Mouse (Mus musculus) MEL (cell line): ENCODE results near the gene Cdca5.

Source experiments
- CTCF ChIP-seq, 3 experiments: IDR thresholded peaks in 2 of 3; conservative IDR thresholded peaks in 1 of 3; 2 replicates each; pipeline ENCODE4 v1.5.1; 2011 to 2012; ENCODE audit warnings: low read length in 3 of 3, low read depth in 2 of 3, mild to moderate bottlenecking in 2 of 3, improper control_type of control experiment in 1 of 3, inconsistent platforms in 1 of 3, mixed read lengths in 1 of 3, moderate library complexity in 1 of 3; ENCODE audit not compliant: control insufficient read depth in 1 of 3, insufficient read depth in 1 of 3, poor library complexity in 1 of 3, severe bottlenecking in 1 of 3
- E2F4 ChIP-seq: IDR thresholded peaks from 2 replicates; pipeline ENCODE4 v1.6.1; 2011; ENCODE audit warnings: low read depth, low read length, improper control_type of control experiment, borderline replicate concordance
- JUND ChIP-seq: IDR thresholded peaks from 2 replicates; pipeline ENCODE4 v1.6.1; 2011; ENCODE audit warnings: low read depth, mild to moderate bottlenecking, improper control_type of control experiment, low read length
- KAT2A ChIP-seq: conservative IDR thresholded peaks from 2 replicates; pipeline ENCODE4 v1.6.1; 2012; ENCODE audit warnings: low read depth, low read length, improper control_type of control experiment, inconsistent platforms
- MAFK ChIP-seq: IDR thresholded peaks from 2 replicates; pipeline ENCODE4 v1.6.1; 2011; ENCODE audit warnings: low read depth, mild to moderate bottlenecking, low read length, improper control_type of control experiment, borderline replicate concordance
- MAX ChIP-seq: IDR thresholded peaks from 2 replicates; pipeline ENCODE4 v1.6.1; 2011; ENCODE audit warnings: low read length, improper control_type of control experiment
- MYC ChIP-seq: IDR thresholded peaks from 2 replicates; pipeline ENCODE4 v1.6.1; 2011; ENCODE audit warnings: low read depth, mild to moderate bottlenecking, low read length, improper control_type of control experiment, moderate library complexity
- POLR2A ChIP-seq, 2 experiments: IDR thresholded peaks; 2 replicates each; pipeline ENCODE4 v1.6.1; 2011 to 2012; ENCODE audit warnings: low read length in 2 of 2, mild to moderate bottlenecking in 2 of 2, control low read depth in 1 of 2, improper control_type of control experiment in 1 of 2, low read depth in 1 of 2, moderate library complexity in 1 of 2; ENCODE audit not compliant: control insufficient read depth in 1 of 2, insufficient read depth in 1 of 2, poor library complexity in 1 of 2
- POLR2AphosphoS2 ChIP-seq: IDR thresholded peaks from 2 replicates; pipeline ENCODE4 v1.6.1; 2011; ENCODE audit warnings: low read length, improper control_type of control experiment
- SMC3 ChIP-seq: IDR thresholded peaks from 2 replicates; pipeline ENCODE4 v1.6.1; 2011; ENCODE audit warnings: low read depth, low read length, improper control_type of control experiment
- TBP ChIP-seq: IDR thresholded peaks from 2 replicates; pipeline ENCODE4 v1.8.0; 2011; ENCODE audit warnings: low read depth, low read length, improper control_type of control experiment
- TCF12 ChIP-seq: IDR thresholded peaks from 2 replicates; pipeline ENCODE4 v1.6.1; 2014; ENCODE audit warnings: low read depth, mild to moderate bottlenecking, inconsistent platforms, low read length, improper control_type of control experiment, moderate library complexity
- USF1 ChIP-seq: IDR thresholded peaks from 2 replicates; pipeline ENCODE4 v1.6.1; 2014; ENCODE audit warnings: low read depth, mild to moderate bottlenecking, inconsistent platforms, low read length, improper control_type of control experiment, moderate library complexity
- USF2 ChIP-seq, 2 experiments: IDR thresholded peaks; 2 replicates each; pipeline ENCODE4 v1.6.1; 2011 to 2012; ENCODE audit warnings: improper control_type of control experiment in 2 of 2, low read length in 2 of 2, borderline replicate concordance in 1 of 2, inconsistent platforms in 1 of 2, low read depth in 1 of 2, mild to moderate bottlenecking in 1 of 2; ENCODE audit not compliant: insufficient read depth in 1 of 2

GRCm38 (mm10) chr19:6038326-6038725, 46.5 kb upstream of the Cdca5 start:
- TF ChIP-seq MAFK (no peak), MAX (no peak), KAT2A (no peak), USF1 (no peak), POLR2A (IDR thresholded peaks at IDR 0.05; ENCODE audit: control insufficient read depth in 1 of 2, insufficient read depth in 1 of 2, low read depth in 1 of 2, low read length in 2 of 2, poor library complexity in 1 of 2) (no peak), E2F4 (no peak), SMC3 (no peak), CTCF (IDR thresholded peaks at IDR 0.05 in 2 of 3, conservative IDR thresholded peaks at IDR 0.05 in 1 of 3; ENCODE audit: control insufficient read depth in 1 of 3, insufficient read depth in 1 of 3, low read depth in 2 of 3, low read length in 3 of 3, poor library complexity in 1 of 3, severe bottlenecking in 1 of 3) (no peak), TBP (no peak), POLR2AphosphoS2 (no peak), USF2 (IDR thresholded peaks at IDR 0.05; ENCODE audit: borderline replicate concordance in 1 of 2, insufficient read depth in 1 of 2, low read depth in 1 of 2, low read length in 2 of 2) (no peak), JUND (no peak), TCF12 (no peak), MYC (no peak)
